Mouse (Mus musculus): ENCODE results near the gene Manea. TPM values are rescaled to one million over a fixed set of nuclear protein-coding genes. Genes with fewer than 3 reads are reported as not detected.

Manea gene
- polyA plus RNA-seq (2015; fragmentation: Nextera tagmentation; extraction: Ambion mirVana) = 3.8 and 4.4 TPM in 2 replicates

DNA sequence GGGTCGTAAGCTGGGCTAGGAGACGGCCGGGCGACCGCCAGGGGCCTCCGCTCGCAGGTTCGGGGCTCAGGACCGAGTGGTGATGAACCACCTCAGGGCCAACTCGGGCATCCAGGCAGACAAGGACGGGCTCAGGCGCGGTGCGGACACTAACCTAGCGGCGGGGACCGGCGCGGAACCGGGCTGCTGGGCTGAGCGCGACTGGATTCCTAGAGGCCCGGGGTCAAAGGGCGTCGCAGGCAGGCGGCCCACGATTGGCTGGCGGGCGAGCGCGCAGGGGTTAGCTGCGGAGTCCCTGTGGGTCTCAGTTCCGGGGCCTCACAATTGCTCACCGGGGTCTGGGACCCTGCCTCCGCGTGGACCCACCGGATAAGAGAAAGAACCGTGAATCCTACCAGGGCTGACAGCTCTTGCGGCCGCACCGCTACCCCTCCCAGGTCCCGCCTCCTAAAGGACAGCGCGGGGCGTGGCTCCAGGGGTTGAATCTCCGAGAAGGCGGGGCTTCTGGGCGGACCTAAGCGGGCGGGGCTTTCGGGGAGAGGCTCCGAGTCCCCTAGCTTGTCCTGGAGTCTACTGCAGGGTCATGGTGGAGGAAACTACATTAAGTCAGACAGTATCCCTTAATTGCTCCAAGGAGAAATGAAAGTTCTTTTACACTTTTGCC lies at the start of gene Manea:
Gene Manea, minus strand, starts transcription at position 449 of the 664 bp plus-strand sequence.
- Histone ChIP-seq H3K9ac (ENCODE audit: low read depth, low read length) (peak within 1 kb of the TSS; percentile 85), H3K4me2 (ENCODE audit: low read depth, low read length) (peak within 1 kb of the TSS; percentile 52), H3K36me3 (ENCODE audit: control insufficient read depth, insufficient read depth) (no peaks in the 10 kb centered on the region), H3K4me3 (ENCODE audit: low read depth, low read length) (peak within 1 kb of the TSS; percentile 90), H3K9me3 (replicated peaks; ENCODE audit: control insufficient read depth, low read length) (no peaks in the 10 kb centered on the region), H3K27me3 (ENCODE audit: control insufficient read depth, insufficient read depth, low read depth, low read length) (no peaks in the 10 kb centered on the region), H3K27ac (ENCODE audit: low read length) (peak within 1 kb of the TSS; percentile 87), H3K4me1 (ENCODE audit: control insufficient read depth, low read depth, low read length) (peaks cover 2% of the 10 kb centered on the region; the same call in 1 of the 2 replicates)
- ATAC-seq (ENCODE audit: low read depth) = peak; percentile 97
- WGBS (ENCODE audit: insufficient replicate concordance) = under 1% methylated on average over 52 of the region's 52 CpGs

DNA sequence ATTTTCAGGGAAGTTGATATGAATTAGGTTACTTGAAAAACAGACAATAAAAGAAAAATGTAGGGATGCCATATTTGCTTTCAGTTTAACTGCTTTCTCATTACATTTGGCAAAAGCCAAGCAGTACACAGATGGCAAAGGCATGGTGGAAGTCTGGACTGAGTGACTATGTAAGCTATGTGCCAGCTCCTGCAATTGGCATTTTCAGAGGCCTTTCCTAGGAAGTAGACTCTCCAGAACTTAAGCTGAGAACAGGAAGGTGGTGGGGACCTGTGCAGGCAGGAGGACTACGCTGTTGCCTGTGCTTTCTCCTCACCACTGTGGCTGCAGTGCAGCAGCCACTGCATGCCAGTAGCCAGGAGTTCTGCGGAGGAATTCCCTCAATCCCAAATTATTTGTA lies 7.9 kb upstream of the Manea start:
- no peaks in the 10 kb centered on the region for H3K36me3 ChIP-seq (ENCODE audit: control insufficient read depth, insufficient read depth)
- no peaks in the 10 kb centered on the region for H3K9me3 ChIP-seq (replicated peaks; ENCODE audit: control insufficient read depth, low read length)
- H3K4me2 ChIP-seq (ENCODE audit: low read depth, low read length) = no peak overlapping the region
- H3K27me3 ChIP-seq (ENCODE audit: control insufficient read depth, insufficient read depth, low read depth, low read length) = no peaks in the 10 kb centered on the region
- 82% methylated on average over 2 of the region's 2 CpGs for WGBS (ENCODE audit: insufficient replicate concordance)
- ATAC-seq (ENCODE audit: low read depth) = no peak
- H3K4me1 ChIP-seq (ENCODE audit: control insufficient read depth, low read depth, low read length) = no peaks in the 10 kb centered on the region
- H3K27ac ChIP-seq (ENCODE audit: low read length) = no peak overlapping the region
- H3K9ac ChIP-seq (ENCODE audit: low read depth, low read length) = no peak overlapping the region
- no peak overlapping the region for H3K4me3 ChIP-seq (ENCODE audit: low read depth, low read length)

DNA sequence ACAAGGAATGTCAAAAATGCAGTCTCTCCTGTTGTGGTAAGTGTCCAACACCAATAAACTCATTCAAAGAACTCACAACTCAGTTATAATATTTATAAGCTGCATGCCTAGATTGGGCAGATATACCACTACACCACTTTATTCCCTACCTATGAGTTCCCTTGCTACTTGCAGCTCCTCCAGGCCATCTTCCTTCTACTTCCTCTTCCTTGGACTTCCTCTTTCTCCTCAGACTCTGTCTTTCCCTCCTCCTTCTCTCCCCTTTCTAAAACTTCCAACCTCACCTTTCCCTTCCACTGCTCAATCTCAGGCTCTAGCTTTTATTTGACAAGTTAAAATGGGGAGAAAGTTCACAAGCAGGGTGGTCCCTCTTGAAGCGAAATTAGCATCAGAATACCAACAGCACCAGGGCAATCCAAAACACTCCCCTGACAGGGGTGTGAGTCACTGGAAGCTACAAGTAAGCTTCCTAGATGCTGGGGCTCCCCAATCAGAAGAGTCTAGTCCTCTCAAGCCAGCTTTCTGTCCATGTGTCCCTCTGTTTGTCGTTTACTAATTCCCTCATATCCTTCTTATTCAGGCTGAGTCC lies 7.0 kb upstream of the Manea start:
- no peaks in the 10 kb centered on the region for H3K9me3 ChIP-seq (replicated peaks; ENCODE audit: control insufficient read depth, low read length)
- H3K9ac ChIP-seq (ENCODE audit: low read depth, low read length) = no peak overlapping the region
- no peaks in the 10 kb centered on the region for H3K36me3 ChIP-seq (ENCODE audit: control insufficient read depth, insufficient read depth)
- H3K4me3 ChIP-seq (ENCODE audit: low read depth, low read length) = no peak overlapping the region
- H3K27ac ChIP-seq (ENCODE audit: low read length) = no peak overlapping the region
- H3K4me2 ChIP-seq (ENCODE audit: low read depth, low read length) = no peak overlapping the region
- no peaks in the 10 kb centered on the region for H3K4me1 ChIP-seq (ENCODE audit: control insufficient read depth, low read depth, low read length)
- 19% methylated on average over 2 of the region's 2 CpGs for WGBS (ENCODE audit: insufficient replicate concordance)
- ATAC-seq (ENCODE audit: low read depth) = no peak
- no peaks in the 10 kb centered on the region for H3K27me3 ChIP-seq (ENCODE audit: control insufficient read depth, insufficient read depth, low read depth, low read length)

DNA sequence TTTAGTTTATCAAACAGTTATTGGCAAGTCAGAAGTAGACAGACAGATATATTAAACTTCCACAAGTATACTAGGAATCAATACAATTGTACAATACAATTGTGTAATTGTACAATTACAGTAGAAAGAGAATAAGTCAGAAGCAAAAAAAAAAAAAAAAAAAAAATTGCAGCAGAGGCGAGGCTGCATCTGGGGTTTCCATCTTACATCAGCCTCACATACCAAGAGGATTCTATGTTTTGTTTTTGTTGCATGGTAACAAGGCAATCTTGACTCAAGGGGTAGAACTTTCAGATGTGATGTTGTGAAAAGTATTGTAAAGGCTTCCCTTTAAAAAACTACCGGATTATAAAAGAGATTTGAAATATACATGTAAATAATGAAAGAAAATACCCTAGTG lies 548 bp upstream of the Manea start:
- 48% methylated on average over 2 of the region's 2 CpGs for WGBS (ENCODE audit: insufficient replicate concordance)
- Histone ChIP-seq H3K4me1 (ENCODE audit: control insufficient read depth, low read depth, low read length) (peaks cover 2% of the 10 kb centered on the region; the same call in 1 of the 2 replicates), H3K4me3 (ENCODE audit: low read depth, low read length) (no peak overlapping the region), H3K9me3 (replicated peaks; ENCODE audit: control insufficient read depth, low read length) (no peaks in the 10 kb centered on the region), H3K4me2 (ENCODE audit: low read depth, low read length) (no peak overlapping the region), H3K9ac (ENCODE audit: low read depth, low read length) (no peak overlapping the region), H3K27me3 (ENCODE audit: control insufficient read depth, insufficient read depth, low read depth, low read length) (no peaks in the 10 kb centered on the region), H3K27ac (ENCODE audit: low read length) (no peak overlapping the region), H3K36me3 (ENCODE audit: control insufficient read depth, insufficient read depth) (no peaks in the 10 kb centered on the region)
- no peak for ATAC-seq (ENCODE audit: low read depth)

DNA sequence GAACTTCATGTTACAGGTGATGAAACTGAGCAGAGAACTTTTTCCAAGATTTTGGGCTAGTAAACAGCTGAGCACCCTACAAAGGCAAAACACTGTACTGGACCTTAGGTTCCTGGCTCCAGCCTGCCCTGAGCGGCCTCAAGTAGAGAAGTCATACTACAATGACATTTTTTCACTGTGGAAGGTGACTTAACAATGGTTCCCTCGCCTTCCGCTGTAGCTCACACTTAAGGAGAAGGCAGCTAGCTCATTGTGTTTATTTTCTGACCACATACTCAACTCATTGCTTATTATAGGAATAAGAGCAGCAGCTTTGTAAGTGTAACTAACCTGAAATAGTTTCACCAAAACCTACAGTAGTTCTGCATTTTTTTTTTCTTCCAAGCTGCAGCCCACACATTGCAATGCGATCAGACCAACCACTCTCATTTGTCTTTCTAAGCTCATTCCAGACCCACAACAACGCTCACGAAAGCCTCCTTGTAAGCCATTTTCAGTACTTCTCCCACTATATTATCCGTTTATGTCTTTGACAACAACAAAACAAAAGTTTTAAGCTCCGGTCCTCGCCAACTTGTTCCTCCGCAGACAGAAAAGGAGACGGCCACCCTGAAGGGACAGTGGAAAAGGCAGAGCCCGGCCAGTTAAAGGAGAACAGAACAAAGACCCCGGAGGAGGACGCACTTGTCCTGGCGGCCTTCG lies 799 bp downstream of the Manea start:
- WGBS (ENCODE audit: insufficient replicate concordance) = 2% methylated on average over 16 of the region's 16 CpGs
- H3K27ac ChIP-seq (ENCODE audit: low read length) = peak overlapping the region; percentile 87
- H3K36me3 ChIP-seq (ENCODE audit: control insufficient read depth, insufficient read depth) = no peaks in the 10 kb centered on the region
- peak overlapping the region; percentile 90 for H3K4me3 ChIP-seq (ENCODE audit: low read depth, low read length)
- ATAC-seq (ENCODE audit: low read depth) = 0 out of 2 replicates have a peak, but pooled peaks have one; percentile 0
- H3K9ac ChIP-seq (ENCODE audit: low read depth, low read length) = peak overlapping the region; percentile 85
- peaks cover 2% of the 10 kb centered on the region; the same call in 1 of the 2 replicates for H3K4me1 ChIP-seq (ENCODE audit: control insufficient read depth, low read depth, low read length)
- H3K9me3 ChIP-seq (replicated peaks; ENCODE audit: control insufficient read depth, low read length) = no peaks in the 10 kb centered on the region
- H3K27me3 ChIP-seq (ENCODE audit: control insufficient read depth, insufficient read depth, low read depth, low read length) = no peaks in the 10 kb centered on the region
- H3K4me2 ChIP-seq (ENCODE audit: low read depth, low read length) = peak overlapping the region; percentile 52

DNA sequence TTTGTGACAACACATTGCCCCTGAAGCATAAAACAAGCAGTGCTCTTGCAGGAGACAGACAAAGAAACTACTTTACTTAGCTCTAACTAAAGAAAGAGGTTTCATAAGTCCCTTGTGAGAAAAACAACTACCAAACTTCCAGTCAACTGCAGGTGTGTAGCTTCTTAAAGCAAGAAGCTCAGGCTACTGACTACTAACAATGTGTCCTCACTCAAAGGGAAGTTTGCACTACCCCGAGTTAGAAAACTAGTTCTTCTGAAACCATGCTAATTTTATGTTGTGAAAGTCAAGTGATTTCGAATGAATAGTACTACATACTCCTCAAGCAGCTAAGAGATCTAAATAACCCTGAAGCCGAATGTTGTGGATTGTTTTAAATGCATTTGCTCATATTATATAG lies 1.6 kb downstream of the Manea start:
- Histone ChIP-seq H3K4me1 (ENCODE audit: control insufficient read depth, low read depth, low read length) (peaks cover 2% of the 10 kb centered on the region; the same call in 1 of the 2 replicates), H3K9me3 (replicated peaks; ENCODE audit: control insufficient read depth, low read length) (no peaks in the 10 kb centered on the region), H3K4me2 (ENCODE audit: low read depth, low read length) (peak overlapping the region; percentile 4; the same call in 1 of the 2 replicates), H3K27me3 (ENCODE audit: control insufficient read depth, insufficient read depth, low read depth, low read length) (no peaks in the 10 kb centered on the region), H3K9ac (ENCODE audit: low read depth, low read length) (no peak overlapping the region), H3K36me3 (ENCODE audit: control insufficient read depth, insufficient read depth) (no peaks in the 10 kb centered on the region), H3K4me3 (ENCODE audit: low read depth, low read length) (no peak overlapping the region), H3K27ac (ENCODE audit: low read length) (no peak overlapping the region)
- WGBS (ENCODE audit: insufficient replicate concordance) = 55% methylated on average over 3 of the region's 3 CpGs
- no peak for ATAC-seq (ENCODE audit: low read depth)

DNA sequence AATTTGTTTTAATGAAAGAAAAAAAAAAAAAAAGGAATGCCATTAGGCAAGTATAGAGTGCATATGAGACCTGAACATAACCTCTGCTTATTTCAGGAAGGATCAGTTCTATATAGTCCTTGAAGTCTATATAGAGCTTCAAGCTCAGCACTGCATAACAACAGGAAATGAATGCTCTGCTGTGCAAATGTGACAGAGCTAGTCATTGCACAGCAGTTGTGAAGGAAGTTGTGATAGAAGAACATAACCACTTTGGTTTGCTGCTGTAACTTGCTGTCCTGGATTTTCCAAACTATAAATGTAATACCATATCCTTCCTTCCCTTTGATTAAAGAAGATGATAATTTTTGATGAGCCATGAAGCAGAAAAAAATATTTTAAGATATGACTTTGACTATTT lies 4.3 kb downstream of the Manea start:
- H3K4me3 ChIP-seq (ENCODE audit: low read depth, low read length) = no peak overlapping the region
- H3K4me2 ChIP-seq (ENCODE audit: low read depth, low read length) = no peak overlapping the region
- ATAC-seq (ENCODE audit: low read depth) = no peak
- H3K9ac ChIP-seq (ENCODE audit: low read depth, low read length) = no peak overlapping the region
- no peaks in the 10 kb centered on the region for H3K36me3 ChIP-seq (ENCODE audit: control insufficient read depth, insufficient read depth)
- H3K27me3 ChIP-seq (ENCODE audit: control insufficient read depth, insufficient read depth, low read depth, low read length) = no peaks in the 10 kb centered on the region
- H3K27ac ChIP-seq (ENCODE audit: low read length) = no peak overlapping the region
- H3K4me1 ChIP-seq (ENCODE audit: control insufficient read depth, low read depth, low read length) = peaks cover 2% of the 10 kb centered on the region; the same call in 1 of the 2 replicates
- no peaks in the 10 kb centered on the region for H3K9me3 ChIP-seq (replicated peaks; ENCODE audit: control insufficient read depth, low read length)

DNA sequence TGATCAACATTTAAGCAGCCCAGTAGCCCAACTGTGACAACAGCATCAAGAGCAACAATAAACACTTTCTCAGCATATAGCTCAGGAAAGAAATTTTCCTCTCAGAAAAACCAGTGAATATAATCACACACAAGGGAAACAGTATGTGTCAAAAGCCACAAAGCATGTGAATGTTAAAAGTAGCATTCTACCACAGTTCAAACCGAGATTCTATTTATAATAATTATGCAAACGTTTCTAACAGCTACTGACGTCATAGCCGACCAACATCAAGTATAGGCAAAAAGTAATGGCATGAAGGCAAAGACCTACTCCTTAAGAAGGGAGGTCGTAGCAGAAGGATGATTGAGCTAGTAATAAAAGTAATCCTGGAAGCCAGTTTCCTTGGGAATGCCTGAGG lies 8.1 kb downstream of the Manea start:
- no peak overlapping the region for H3K4me3 ChIP-seq (ENCODE audit: low read depth, low read length)
- no peaks in the 10 kb centered on the region for H3K9me3 ChIP-seq (replicated peaks; ENCODE audit: control insufficient read depth, low read length)
- H3K36me3 ChIP-seq (ENCODE audit: control insufficient read depth, insufficient read depth) = no peaks in the 10 kb centered on the region
- H3K4me2 ChIP-seq (ENCODE audit: low read depth, low read length) = no peak overlapping the region
- H3K27ac ChIP-seq (ENCODE audit: low read length) = no peak overlapping the region
- 69% methylated on average over 5 of the region's 5 CpGs for WGBS (ENCODE audit: insufficient replicate concordance)
- no peak overlapping the region for H3K9ac ChIP-seq (ENCODE audit: low read depth, low read length)
- ATAC-seq (ENCODE audit: low read depth) = no peak
- H3K4me1 ChIP-seq (ENCODE audit: control insufficient read depth, low read depth, low read length) = no peaks in the 10 kb centered on the region
- H3K27me3 ChIP-seq (ENCODE audit: control insufficient read depth, insufficient read depth, low read depth, low read length) = no peaks in the 10 kb centered on the region

DNA sequence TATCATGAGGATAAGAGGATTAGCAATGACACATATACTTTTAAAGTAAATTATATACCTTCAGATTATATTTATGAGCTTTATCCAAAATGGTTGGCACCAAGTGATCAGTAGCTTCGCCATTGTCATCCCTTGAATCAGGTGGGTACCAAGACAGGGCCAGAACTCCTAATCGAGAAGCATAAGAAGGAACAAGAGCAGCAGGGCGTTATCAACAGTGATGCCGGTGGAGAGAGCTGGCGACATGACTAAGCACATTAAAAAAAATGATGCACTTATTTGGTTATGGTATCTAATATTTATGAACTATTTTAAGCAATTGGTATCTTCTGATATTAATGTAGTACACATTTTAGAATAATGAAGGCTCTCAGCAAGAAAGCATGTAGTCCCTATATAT lies 10.1 kb downstream of the Manea start:
- H3K27ac ChIP-seq (ENCODE audit: low read length) = no peak overlapping the region
- H3K4me1 ChIP-seq (ENCODE audit: control insufficient read depth, low read depth, low read length) = no peaks in the 10 kb centered on the region
- H3K9me3 ChIP-seq (replicated peaks; ENCODE audit: control insufficient read depth, low read length) = no peaks in the 10 kb centered on the region
- no peaks in the 10 kb centered on the region for H3K27me3 ChIP-seq (ENCODE audit: control insufficient read depth, insufficient read depth, low read depth, low read length)
- 75% methylated on average over 5 of the region's 5 CpGs for WGBS (ENCODE audit: insufficient replicate concordance)
- H3K36me3 ChIP-seq (ENCODE audit: control insufficient read depth, insufficient read depth) = no peaks in the 10 kb centered on the region
- no peak overlapping the region for H3K4me2 ChIP-seq (ENCODE audit: low read depth, low read length)
- ATAC-seq (ENCODE audit: low read depth) = no peak
- H3K9ac ChIP-seq (ENCODE audit: low read depth, low read length) = no peak overlapping the region
- no peak overlapping the region for H3K4me3 ChIP-seq (ENCODE audit: low read depth, low read length)

All from liver, embryonic 16.5 days (tissue).